Mouse (Mus musculus) lung, postnatal 0 days (tissue): ENCODE measurements around the gene 4933405O20Rik. TPM values are rescaled to one million over a fixed set of nuclear protein-coding genes. Genes with fewer than 3 reads are reported as not detected.

Experiments
- ATAC-seq: fragments of 200-750 bp; cut with Nextera tagmentation; 2 replicates; pipeline ENCODE4 v1.8.0; 2017; ENCODE audit warnings: moderate library complexity
- DNase-seq: peaks from one replicate; pipeline ENCODE4 v3.0.0-alpha.2; 2016; ENCODE audit warnings: low spot score
- H3K27ac ChIP-seq: fragments of 300-500 bp; sonication (generic); 2 replicates; pipeline ENCODE4 v1.5.1; 2014; ENCODE audit warnings: antibody characterized with exemption, mild to moderate bottlenecking, low read length, mixed read lengths
- H3K27me3 ChIP-seq: fragments of 300-500 bp; sonication (generic); replicated peaks from 2 replicates; pipeline ENCODE4 v1.6.1; 2014; ENCODE audit warnings: low read length, mixed read lengths; ENCODE audit not compliant: insufficient read depth
- H3K36me3 ChIP-seq: fragments of 300-500 bp; sonication (generic); 2 replicates; pipeline ENCODE4 v1.6.1; 2014; ENCODE audit warnings: low read length, mixed read lengths; ENCODE audit not compliant: insufficient read depth
- H3K4me1 ChIP-seq: fragments of 300-500 bp; sonication (generic); 2 replicates; pipeline ENCODE4 v1.6.1; 2014; ENCODE audit warnings: antibody characterized with exemption, low read depth, low read length, mixed read lengths; ENCODE audit not compliant: insufficient read depth
- H3K4me2 ChIP-seq: fragments of 300-500 bp; sonication (generic); replicated peaks from 2 replicates; pipeline ENCODE4 v1.6.1; 2014; ENCODE audit warnings: low read depth, mild to moderate bottlenecking, low read length, moderate library complexity, mixed read lengths
- H3K4me3 ChIP-seq: fragments of 300-500 bp; sonication (generic); 2 replicates; pipeline ENCODE4 v1.5.1; 2014; ENCODE audit warnings: low read depth, low read length
- H3K9ac ChIP-seq: fragments of 300-500 bp; sonication (generic); replicated peaks from 2 replicates; pipeline ENCODE4 v1.6.1; 2014; ENCODE audit warnings: low read depth, mild to moderate bottlenecking
- H3K9me3 ChIP-seq: fragments of 300-500 bp; sonication (generic); 2 replicates; pipeline ENCODE4 v1.6.1; 2016; ENCODE audit warnings: low read length, mixed read lengths
- CTCF ChIP-seq: IDR thresholded peaks from 2 replicates; pipeline ENCODE4 v1.5.1; 2016; ENCODE audit warnings: antibody characterized with exemption, mild to moderate bottlenecking
- EP300 ChIP-seq: IDR thresholded peaks from 2 replicates; pipeline ENCODE4 v1.6.1; 2016; ENCODE audit warnings: antibody characterized with exemption, mild to moderate bottlenecking, control low read depth
- WGBS: fragments of 180-500 bp; shearing (Covaris S2); extraction: QIAGEN DNeasy Blood & Tissue Kit; methylation state at CpG from one replicate; pipeline ENCODE4 v1.1.7; 2014; 5-methylcytosine and 5-hydroxymethylcytosine counted together
- polyA plus RNA-seq: library from polyadenylated mRNA; unstranded; fragments of >200 nt; fragmentation: Nextera tagmentation; extraction: Ambion mirVana; gene quantifications from 2 replicates; pipeline ENCODE4 v1.2.1, GENCODE M21; 2015

Gene 4933405O20Rik
- not detected in 2 replicates for polyA plus RNA-seq

- no peaks in the 10 kb centered on the region for H3K27me3 ChIP-seq
- H3K4me2 ChIP-seq = no peak within 1 kb of the TSS
- H3K36me3 ChIP-seq = no peaks in the 10 kb centered on the region
- TF ChIP-seq CTCF (no peak), EP300 (no peak)
- no peak within 1 kb of the TSS for H3K27ac ChIP-seq
- DNase-seq = no peak
- no peaks in the 10 kb centered on the region for H3K4me1 ChIP-seq
- WGBS = 60% methylated on average over 3 of the region's 3 CpGs
- H3K4me3 ChIP-seq = no peak within 1 kb of the TSS
- no peak for ATAC-seq
- H3K9ac ChIP-seq = no peak within 1 kb of the TSS
- H3K9me3 ChIP-seq = no peaks in the 10 kb centered on the region
These were observed at the start of gene 4933405O20Rik for GRCm38 (mm10) chr7:50598890-50599289. Gene 4933405O20Rik, plus strand, starts transcription at chr7:50599190.

GRCm38 (mm10) chr7:50549572-50549971 is 49.4 kb upstream of the 4933405O20Rik start:
- Histone ChIP-seq H3K27ac (no peak overlapping the region), H3K4me2 (no peak overlapping the region), H3K36me3 (no peaks in the 10 kb centered on the region), H3K4me3 (no peak overlapping the region), H3K4me1 (no peaks in the 10 kb centered on the region), H3K9ac (no peak overlapping the region), H3K27me3 (no peaks in the 10 kb centered on the region), H3K9me3 (no peaks in the 10 kb centered on the region)
- DNase-seq (no peak), ATAC-seq (no peak)
- TF ChIP-seq EP300 (no peak), CTCF (no peak)
- WGBS = 62% methylated on average over 3 of the region's 3 CpGs

- H3K9ac ChIP-seq = no peak overlapping the region
- no peaks in the 10 kb centered on the region for H3K27me3 ChIP-seq
- WGBS = 79% methylated on average over 4 of the region's 4 CpGs
- no peak for TF ChIP-seq CTCF
- no peak for TF ChIP-seq EP300
- DNase-seq (no peak), ATAC-seq (no peak)
- no peak overlapping the region for H3K4me3 ChIP-seq
- no peak overlapping the region for H3K27ac ChIP-seq
- H3K4me2 ChIP-seq = no peak overlapping the region
- H3K36me3 ChIP-seq = no peaks in the 10 kb centered on the region
- H3K9me3 ChIP-seq = no peaks in the 10 kb centered on the region
- H3K4me1 ChIP-seq = no peaks in the 10 kb centered on the region
These were observed 47.6 kb upstream of the 4933405O20Rik start for GRCm38 (mm10) chr7:50551426-50551825.

- H3K4me3 ChIP-seq = no peak overlapping the region
- no peaks in the 10 kb centered on the region for H3K9me3 ChIP-seq
- H3K27me3 ChIP-seq = no peaks in the 10 kb centered on the region
- H3K36me3 ChIP-seq = no peaks in the 10 kb centered on the region
- DNase-seq = no peak
- no peak overlapping the region for H3K27ac ChIP-seq
- H3K4me2 ChIP-seq = no peak overlapping the region
- no peak for TF ChIP-seq EP300
- H3K9ac ChIP-seq = no peak overlapping the region
- ATAC-seq = no peak
- 83% methylated on average over 3 of the region's 3 CpGs for WGBS
- H3K4me1 ChIP-seq = no peaks in the 10 kb centered on the region
These were observed 36.3 kb upstream of the 4933405O20Rik start for GRCm38 (mm10) chr7:50562708-50563107.

GRCm38 (mm10) chr7:50573841-50574240 is 25.1 kb upstream of the 4933405O20Rik start:
- ATAC-seq = no peak
- no peak overlapping the region for H3K27ac ChIP-seq
- no peak overlapping the region for H3K4me3 ChIP-seq
- no peaks in the 10 kb centered on the region for H3K9me3 ChIP-seq
- no peaks in the 10 kb centered on the region for H3K36me3 ChIP-seq
- H3K4me1 ChIP-seq = no peaks in the 10 kb centered on the region
- TF ChIP-seq EP300 = no peak
- no peak for TF ChIP-seq CTCF
- no peaks in the 10 kb centered on the region for H3K27me3 ChIP-seq
- DNase-seq = no peak
- H3K4me2 ChIP-seq = no peak overlapping the region
- H3K9ac ChIP-seq = no peak overlapping the region
- 57% methylated on average over 7 of the region's 7 CpGs for WGBS

GRCm38 (mm10) chr7:50588642-50589424 is 10.2 kb upstream of the 4933405O20Rik start:
- ATAC-seq (no peak), DNase-seq (no peak)
- Histone ChIP-seq H3K4me3 (no peak overlapping the region), H3K9ac (no peak overlapping the region), H3K4me1 (no peaks in the 10 kb centered on the region), H3K4me2 (no peak overlapping the region), H3K36me3 (no peaks in the 10 kb centered on the region), H3K27me3 (no peaks in the 10 kb centered on the region), H3K9me3 (no peaks in the 10 kb centered on the region), H3K27ac (no peak overlapping the region)
- WGBS = 63% methylated on average over 8 of the region's 8 CpGs
- TF ChIP-seq EP300 (no peak), CTCF (no peak)
